Mouse (Mus musculus) liver, adult 2 months (tissue): ENCODE data around the gene C330007P06Rik. TPM values are rescaled to one million over a fixed set of nuclear protein-coding genes. Genes with fewer than 3 reads are reported as not detected.
"Not testable (repeated sequence)": the region's sequence is repeated elsewhere in the genome, so short reads cannot be mapped to it uniquely, and the experiment has no call there.

Experiments
- DNase-seq: peaks from one replicate; pipeline ENCODE4 v3.0.0-alpha.2; 2011; ENCODE audit warnings: low read depth, low spot score; ENCODE audit errors: extremely low read depth
- H3K27ac ChIP-seq: fragments of 200-500 bp; replicated peaks from 2 replicates; pipeline ENCODE4 v1.5.1; 2012; ENCODE audit warnings: low read depth, mild to moderate bottlenecking, control low read depth, inconsistent platforms, low read length; ENCODE audit not compliant: insufficient read depth
- H3K27me3 ChIP-seq: fragments of 200-500 bp; 2 replicates; pipeline ENCODE4 v1.6.1; 2012; ENCODE audit warnings: mild to moderate bottlenecking, moderate library complexity, low read length, inconsistent platforms; ENCODE audit not compliant: control insufficient read depth, insufficient read depth
- H3K36me3 ChIP-seq: fragments of 200-500 bp; 2 replicates; pipeline ENCODE4 v1.6.1; 2012; ENCODE audit warnings: low read length, inconsistent platforms; ENCODE audit not compliant: control insufficient read depth, insufficient read depth
- H3K4me1 ChIP-seq: fragments of 200-500 bp; 2 replicates; pipeline ENCODE4 v1.6.1; 2011; ENCODE audit warnings: low read length; ENCODE audit not compliant: control insufficient read depth, insufficient read depth
- H3K4me3 ChIP-seq: fragments of 200-500 bp; 2 replicates; pipeline ENCODE4 v1.5.1; 2011; ENCODE audit warnings: low read depth, mild to moderate bottlenecking, control low read depth, low read length, moderate library complexity; ENCODE audit not compliant: insufficient read depth
- H3K79me2 ChIP-seq: fragments of 200-500 bp; 2 replicates; pipeline ENCODE4 v1.6.1; 2012; ENCODE audit warnings: inconsistent platforms, mild to moderate bottlenecking, low read length, moderate library complexity; ENCODE audit not compliant: control insufficient read depth, insufficient read depth
- H3K9ac ChIP-seq: fragments of 200-500 bp; 2 replicates; pipeline ENCODE4 v1.6.1; 2012; ENCODE audit warnings: low read depth, mild to moderate bottlenecking, control low read depth, inconsistent platforms, low read length
- CTCF ChIP-seq: fragments of 200-500 bp; IDR thresholded peaks from 2 replicates; pipeline ENCODE4 v1.5.1; 2011; ENCODE audit warnings: low read depth, low read length, control low read depth
- POLR2A ChIP-seq: fragments of 200-500 bp; IDR thresholded peaks from 2 replicates; pipeline ENCODE4 v1.6.1; 2011; ENCODE audit warnings: low read length, control low read depth; ENCODE audit not compliant: insufficient read depth; ENCODE audit errors: extremely low read depth
- WGBS: fragments of 180-500 bp; shearing (Covaris S2); methylation state at CpG from one replicate; pipeline ENCODE4 v1.1.7; 2018; 5-methylcytosine and 5-hydroxymethylcytosine counted together
- polyA plus RNA-seq: library from polyadenylated mRNA; depleted of rRNA; stranded (reverse); fragments of >200 nt; gene quantifications from 2 replicates; pipeline ENCODE4 v1.2.3, GENCODE M21; 2012
- total RNA-seq: library from RNA; depleted of rRNA; stranded (reverse); fragments of >200 nt; gene quantifications from 2 replicates; pipeline ENCODE4 v1.2.3, GENCODE M21; 2014

Gene C330007P06Rik
- total and polyA plus RNA-seq, 2 experiments = 9.4 to 30.5 TPM

- Histone ChIP-seq H3K36me3 (peaks cover 3% of the 10 kb centered on the region), H3K27ac (no peak overlapping the region), H3K4me3 (no peak overlapping the region), H3K79me2 (no peaks in the 10 kb centered on the region), H3K9ac (no peak overlapping the region), H3K4me1 (peaks cover 15% of the 10 kb centered on the region; the same call in 1 of the 2 replicates), H3K27me3 (no peaks in the 10 kb centered on the region)
- TF ChIP-seq CTCF (no peak), POLR2A (no peak)
- DNase-seq = no peak
- WGBS = 79% methylated on average over 5 of the region's 5 CpGs
These were observed 70.7 kb downstream of the C330007P06Rik start for GRCm38 (mm10) chrX:36803189-36803588.

- no peaks in the 10 kb centered on the region for H3K79me2 ChIP-seq
- no peak overlapping the region for H3K4me3 ChIP-seq
- H3K36me3 ChIP-seq = peaks cover 13% of the 10 kb centered on the region
- DNase-seq = peak; percentile 62
- peaks cover 4% of the 10 kb centered on the region; the same call in 1 of the 2 replicates for H3K4me1 ChIP-seq
- no peak overlapping the region for H3K27ac ChIP-seq
- TF ChIP-seq CTCF = no peak
- no peak for TF ChIP-seq POLR2A
- H3K9ac ChIP-seq = no peak overlapping the region
- H3K27me3 ChIP-seq = no peaks in the 10 kb centered on the region
- 20% methylated on average over 6 of the region's 6 CpGs for WGBS
These were observed 74.6 kb downstream of the C330007P06Rik start for GRCm38 (mm10) chrX:36799131-36799879.

- Histone ChIP-seq H3K27ac (peak overlapping the region; percentile 96), H3K9ac (peak overlapping the region; percentile 91), H3K36me3 (peaks cover 13% of the 10 kb centered on the region), H3K4me3 (peak overlapping the region; percentile 74)
- not testable (repeated sequence) for H3K27me3 ChIP-seq, DNase-seq, H3K4me1 ChIP-seq, H3K79me2 ChIP-seq
- WGBS = 8% methylated on average over 8 of the region's 8 CpGs
These were observed 77.2 kb downstream of the C330007P06Rik start for GRCm38 (mm10) chrX:36796734-36797133.

GRCm38 (mm10) chrX:36796163-36796581 lies 77.7 kb downstream of the C330007P06Rik start:
- DNase-seq = peak; percentile 48
- peaks cover 2% of the 10 kb centered on the region; the same call in 1 of the 2 replicates for H3K4me1 ChIP-seq
- H3K79me2 ChIP-seq = no peaks in the 10 kb centered on the region
- no peaks in the 10 kb centered on the region for H3K27me3 ChIP-seq
- TF ChIP-seq CTCF = peak; percentile 75
- TF ChIP-seq POLR2A = no peak
- H3K36me3 ChIP-seq = peaks cover 13% of the 10 kb centered on the region
- H3K27ac ChIP-seq = peak overlapping the region; percentile 96
- WGBS = 0% methylated on average over 32 of the region's 41 CpGs
- H3K9ac ChIP-seq = peak overlapping the region; percentile 91
- peak overlapping the region; percentile 74 for H3K4me3 ChIP-seq

GRCm38 (mm10) chrX:36795424-36796162 lies 78.3 kb downstream of the C330007P06Rik start, which contains the start of gene Slc25a5:
Slc25a5 (plus strand) TSS chrX:36795651.
- peaks cover 13% of the 10 kb centered on the region for H3K36me3 ChIP-seq
- DNase-seq = peak; percentile 68
- peak within 1 kb of the TSS; percentile 91 for H3K9ac ChIP-seq
- H3K79me2 ChIP-seq = no peaks in the 10 kb centered on the region
- H3K27me3 ChIP-seq = no peaks in the 10 kb centered on the region
- under 1% methylated on average over 41 of the region's 41 CpGs for WGBS
- peaks cover 2% of the 10 kb centered on the region; the same call in 1 of the 2 replicates for H3K4me1 ChIP-seq
- peak within 1 kb of the TSS; percentile 74 for H3K4me3 ChIP-seq
- no peak for TF ChIP-seq CTCF
- peak; percentile 90; the same call in 1 of the 2 replicates for TF ChIP-seq POLR2A
- peak within 1 kb of the TSS; percentile 96 for H3K27ac ChIP-seq
